Mouse (Mus musculus) heart, adult 2 months (tissue): ENCODE results near the gene Rpia.

Experiments used
- CTCF ChIP-seq: fragments of 200-600 bp; IDR thresholded peaks from 2 replicates; pipeline ENCODE4 v1.8.1; 2022; ENCODE audit warnings: antibody characterized with exemption, mild to moderate bottlenecking, moderate library complexity
- EP300 ChIP-seq: fragments of 200-500 bp; IDR thresholded peaks from 2 replicates; pipeline ENCODE4 v1.6.1; 2011; ENCODE audit warnings: low read depth, low read length, control low read depth; ENCODE audit not compliant: insufficient read depth
- POLR2A ChIP-seq: fragments of 200-500 bp; IDR thresholded peaks from 2 replicates; pipeline ENCODE4 v1.6.1; 2011; ENCODE audit warnings: mild to moderate bottlenecking, low read depth, low read length, control low read depth; ENCODE audit not compliant: insufficient read depth

DNA sequence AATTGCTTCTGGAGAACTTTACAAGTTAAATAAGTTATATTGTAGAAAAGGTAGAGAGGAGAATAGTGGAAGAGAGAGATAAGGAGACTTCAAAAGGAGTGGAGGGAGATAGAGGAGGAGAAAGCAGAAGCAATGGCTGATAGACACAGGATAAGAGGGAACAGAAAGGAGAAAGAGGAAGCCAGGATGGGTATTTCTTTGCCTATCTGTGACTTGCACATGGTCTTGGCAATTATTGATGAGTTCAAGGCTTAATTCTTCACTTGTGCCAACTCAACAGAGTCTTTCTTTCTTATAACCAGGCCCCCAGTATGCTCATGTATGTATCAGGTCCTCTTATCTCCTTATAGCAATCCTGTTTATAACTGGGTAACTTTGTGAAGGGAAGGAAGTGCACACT, 61.2 kb downstream of the Rpia start:
- no peak for TF ChIP-seq CTCF
- TF ChIP-seq POLR2A = no peak
- TF ChIP-seq EP300 = no peak
